Mouse (Mus musculus) megakaryocyte, embryonic 14.5 days (primary cell): Measurements from ENCODE around the gene Stx1a. TPM values are rescaled to one million over a fixed set of nuclear protein-coding genes. Genes with fewer than 3 reads are reported as not detected.

Experiments used
- H3K27me3 ChIP-seq: replicated peaks from 2 replicates; pipeline ENCODE3; 2012; ENCODE audit warnings: inconsistent platforms
- H3K36me3 ChIP-seq: replicated peaks from 2 replicates; pipeline ENCODE3; 2012; ENCODE audit warnings: low read length, inconsistent platforms, mixed read lengths
- H3K4me1 ChIP-seq: 2 replicates; pipeline ENCODE4 v1.6.1; 2012; ENCODE audit warnings: inconsistent platforms
- H3K4me3 ChIP-seq: replicated peaks from 2 replicates; pipeline ENCODE3; 2012; ENCODE audit warnings: moderate library complexity, mild to moderate bottlenecking, inconsistent platforms
- H3K9me3 ChIP-seq: 2 replicates; pipeline ENCODE4 v1.6.1; 2012; ENCODE audit warnings: inconsistent platforms
- FLI1 ChIP-seq: IDR thresholded peaks from 2 replicates; pipeline ENCODE4 v1.6.1; 2012; ENCODE audit warnings: low read length, inconsistent platforms, mixed read lengths
- GATA1 ChIP-seq: IDR thresholded peaks from 3 replicates; pipeline ENCODE4 v1.6.1; 2012; ENCODE audit warnings: mixed read lengths, low read length, inconsistent platforms, borderline replicate concordance
- polyA plus RNA-seq: library from polyadenylated mRNA; stranded (reverse); fragments of >175 nt; gene quantifications from 2 replicates; pipeline ENCODE4 v1.2.3, GENCODE M21; 2012; ENCODE audit warnings: low replicate concordance; ENCODE audit not compliant: insufficient read depth

The Stx1a gene
- polyA plus RNA-seq, 1 experiment: 1.6 TPM

GRCm38 (mm10) chr5:135015497-135015896, 7.8 kb upstream of the Stx1a start:
- H3K27me3 ChIP-seq: peaks cover 6% of the 10 kb centered on the region

GRCm38 (mm10) chr5:135016224-135016759, 7.0 kb upstream of the Stx1a start:
- peaks cover 11% of the 10 kb centered on the region for H3K36me3 ChIP-seq
- peaks cover 12% of the 10 kb centered on the region for H3K9me3 ChIP-seq
- H3K4me1 ChIP-seq: peaks cover 49% of the 10 kb centered on the region
- no peak overlapping the region for H3K4me3 ChIP-seq
- peaks cover 12% of the 10 kb centered on the region for H3K27me3 ChIP-seq
- TF ChIP-seq GATA1: no peak
- no peak for TF ChIP-seq FLI1

More at GRCm38 (mm10) chr5:135015497-135015896, 7.8 kb upstream of the Stx1a start:
- H3K4me1 ChIP-seq: peaks cover 56% of the 10 kb centered on the region
- peak overlapping the region; percentile 19 for H3K4me3 ChIP-seq
- TF ChIP-seq FLI1: no peak
- no peak for TF ChIP-seq GATA1
- peaks cover 18% of the 10 kb centered on the region for H3K36me3 ChIP-seq
- peaks cover 4% of the 10 kb centered on the region for H3K9me3 ChIP-seq

GRCm38 (mm10) chr5:135021814-135022213, 1.5 kb upstream of the Stx1a start:
- TF ChIP-seq FLI1 (no peak), GATA1 (no peak)
- H3K4me3 ChIP-seq: no peak overlapping the region
- H3K4me1 ChIP-seq: peaks cover 52% of the 10 kb centered on the region
- H3K9me3 ChIP-seq: peaks cover 13% of the 10 kb centered on the region
- H3K36me3 ChIP-seq: no peaks in the 10 kb centered on the region
- H3K27me3 ChIP-seq: peaks cover 61% of the 10 kb centered on the region

GRCm38 (mm10) chr5:135024665-135025224, 1.5 kb downstream of the Stx1a start:
- no peak for TF ChIP-seq GATA1
- no peaks in the 10 kb centered on the region for H3K36me3 ChIP-seq
- H3K27me3 ChIP-seq: peaks cover 77% of the 10 kb centered on the region
- H3K4me1 ChIP-seq: peaks cover 55% of the 10 kb centered on the region
- H3K4me3 ChIP-seq: peak overlapping the region; percentile 69
- peaks cover 13% of the 10 kb centered on the region for H3K9me3 ChIP-seq

- Histone ChIP-seq H3K27me3 (peaks cover 77% of the 10 kb centered on the region), H3K9me3 (peaks cover 5% of the 10 kb centered on the region), H3K4me1 (peaks cover 50% of the 10 kb centered on the region), H3K36me3 (no peaks in the 10 kb centered on the region), H3K4me3 (peak overlapping the region; percentile 62)
- TF ChIP-seq GATA1 (no peak), FLI1 (no peak)
Measured at GRCm38 (mm10) chr5:135025899-135026298, 2.6 kb downstream of the Stx1a start.

- TF ChIP-seq FLI1: no peak
- no peak for TF ChIP-seq GATA1
- no peaks in the 10 kb centered on the region for H3K36me3 ChIP-seq
- peaks cover 65% of the 10 kb centered on the region for H3K27me3 ChIP-seq
- peaks cover 6% of the 10 kb centered on the region for H3K9me3 ChIP-seq
- H3K4me3 ChIP-seq: peak overlapping the region; percentile 55
- H3K4me1 ChIP-seq: peaks cover 34% of the 10 kb centered on the region
Measured at GRCm38 (mm10) chr5:135029007-135029854, 5.9 kb downstream of the Stx1a start.

GRCm38 (mm10) chr5:135032581-135032980, 9.3 kb downstream of the Stx1a start:
- no peak for TF ChIP-seq FLI1
- TF ChIP-seq GATA1: no peak
- Histone ChIP-seq H3K4me1 (peaks cover 19% of the 10 kb centered on the region), H3K9me3 (peaks cover 27% of the 10 kb centered on the region), H3K36me3 (no peaks in the 10 kb centered on the region), H3K27me3 (peaks cover 58% of the 10 kb centered on the region), H3K4me3 (no peak overlapping the region)

GRCm38 (mm10) chr5:135034593-135034992, 11.3 kb downstream of the Stx1a start:
- TF ChIP-seq FLI1 (no peak), GATA1 (no peak)

GRCm38 (mm10) chr5:135035608-135036359, 12.5 kb downstream of the Stx1a start:
- no peak for TF ChIP-seq FLI1
- TF ChIP-seq GATA1: no peak
- H3K4me3 ChIP-seq: no peak overlapping the region
- no peaks in the 10 kb centered on the region for H3K36me3 ChIP-seq
- peaks cover 31% of the 10 kb centered on the region for H3K4me1 ChIP-seq
- H3K27me3 ChIP-seq: peaks cover 67% of the 10 kb centered on the region
- H3K9me3 ChIP-seq: peaks cover 27% of the 10 kb centered on the region

More at GRCm38 (mm10) chr5:135034593-135034992, 11.3 kb downstream of the Stx1a start:
- Histone ChIP-seq H3K4me1 (peaks cover 19% of the 10 kb centered on the region), H3K4me3 (no peak overlapping the region), H3K27me3 (peaks cover 56% of the 10 kb centered on the region), H3K9me3 (peaks cover 27% of the 10 kb centered on the region), H3K36me3 (no peaks in the 10 kb centered on the region)

- peaks cover 27% of the 10 kb centered on the region for H3K9me3 ChIP-seq
- H3K4me1 ChIP-seq: peaks cover 46% of the 10 kb centered on the region
- peaks cover 72% of the 10 kb centered on the region for H3K27me3 ChIP-seq
- no peak overlapping the region for H3K4me3 ChIP-seq
- TF ChIP-seq FLI1 (no peak), GATA1 (no peak)
- no peaks in the 10 kb centered on the region for H3K36me3 ChIP-seq
Measured at GRCm38 (mm10) chr5:135037946-135038345, 14.7 kb downstream of the Stx1a start.
